Mouse (Mus musculus) right cerebral cortex, adult 18-20 months (tissue): ENCODE measurements around the gene Olfr933.
A peak's percentile ranks its signal among the peaks of the same experiment; 100 is the strongest.

ENCODE experiments used
- DNase-seq: peaks from one replicate; pipeline ENCODE4 v3.0.0; 2022; ENCODE audit warnings: mixed read lengths

The Olfr933 gene

GRCm38 (mm10) chr9:38972013-38972412 lies at the start of gene Olfr933:
Gene Olfr933 (plus strand): TSS chr9:38972313.
- DNase-seq: no peak

GRCm38 (mm10) chr9:38929509-38929908 lies 42.6 kb upstream of the Olfr933 start, which contains the start of gene Olfr930:
Gene Olfr930 (plus strand): TSS chr9:38929809.
- DNase-seq: no peak

- peak; percentile 44 for DNase-seq
Measured at GRCm38 (mm10) chr9:38953401-38954123, 18.6 kb upstream of the Olfr933 start.

GRCm38 (mm10) chr9:38954124-38954416 lies 18.0 kb upstream of the Olfr933 start:
- no peak for DNase-seq

GRCm38 (mm10) chr9:38988215-38988614 lies 16.1 kb downstream of the Olfr933 start, which contains the start of gene Olfr934:
Gene Olfr934 (minus strand): TSS chr9:38988315.
- no peak for DNase-seq

- DNase-seq: no peak
Measured at GRCm38 (mm10) chr9:38999583-38999982, 27.5 kb downstream of the Olfr933 start, which contains the start of gene Olfr935. Gene Olfr935 (minus strand): TSS chr9:38999683.

GRCm38 (mm10) chr9:39023277-39023676 lies 51.2 kb downstream of the Olfr933 start, which contains the start of gene Olfr146:
Gene Olfr146 (minus strand): TSS chr9:39023377.
- DNase-seq: no peak
